Mouse (Mus musculus) MEL-GATA-1-ER (cell line): Measurements from ENCODE around the gene Emp1.

Source experiments
- DNase-seq: peaks from one replicate; pipeline ENCODE4 v3.0.0-alpha.2; 2012; ENCODE audit warnings: low read depth; ENCODE audit errors: extremely low read depth

Gene Emp1

DNA sequence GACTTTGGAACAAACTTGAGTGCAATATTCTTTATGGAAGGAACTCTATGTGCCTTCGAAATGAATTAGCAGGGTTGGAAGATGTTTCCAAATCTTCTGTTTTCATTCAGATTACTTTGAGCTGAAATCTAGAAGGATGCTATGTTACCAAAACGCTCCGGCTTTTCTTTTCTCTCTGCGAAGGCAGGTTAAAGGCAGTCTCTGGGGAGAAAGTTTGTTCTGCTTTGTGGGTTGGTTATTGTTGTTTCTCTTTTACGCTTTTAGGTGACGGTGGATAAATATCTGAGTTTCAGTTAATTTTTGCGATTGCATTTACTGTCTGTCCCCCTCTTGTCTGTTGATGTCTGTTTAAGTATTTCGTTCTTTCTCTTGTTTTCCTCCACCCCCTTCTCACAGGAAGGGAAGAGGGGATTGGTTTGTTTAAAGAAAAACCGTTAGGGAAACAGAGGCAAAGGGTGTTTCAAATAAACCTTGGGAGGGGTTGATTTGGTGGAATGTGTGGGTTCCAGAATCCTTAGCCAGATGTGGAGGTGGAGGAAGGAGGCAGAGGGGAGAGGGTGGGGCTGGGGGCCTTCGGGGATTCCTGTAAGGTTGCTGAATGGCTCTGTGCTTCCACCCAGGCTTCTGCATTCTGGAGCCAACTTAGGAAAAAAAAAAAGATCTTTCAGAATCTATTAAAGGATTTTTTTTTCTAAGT lies 1.1 kb downstream of the Emp1 start:
- DNase-seq: no peak

DNA sequence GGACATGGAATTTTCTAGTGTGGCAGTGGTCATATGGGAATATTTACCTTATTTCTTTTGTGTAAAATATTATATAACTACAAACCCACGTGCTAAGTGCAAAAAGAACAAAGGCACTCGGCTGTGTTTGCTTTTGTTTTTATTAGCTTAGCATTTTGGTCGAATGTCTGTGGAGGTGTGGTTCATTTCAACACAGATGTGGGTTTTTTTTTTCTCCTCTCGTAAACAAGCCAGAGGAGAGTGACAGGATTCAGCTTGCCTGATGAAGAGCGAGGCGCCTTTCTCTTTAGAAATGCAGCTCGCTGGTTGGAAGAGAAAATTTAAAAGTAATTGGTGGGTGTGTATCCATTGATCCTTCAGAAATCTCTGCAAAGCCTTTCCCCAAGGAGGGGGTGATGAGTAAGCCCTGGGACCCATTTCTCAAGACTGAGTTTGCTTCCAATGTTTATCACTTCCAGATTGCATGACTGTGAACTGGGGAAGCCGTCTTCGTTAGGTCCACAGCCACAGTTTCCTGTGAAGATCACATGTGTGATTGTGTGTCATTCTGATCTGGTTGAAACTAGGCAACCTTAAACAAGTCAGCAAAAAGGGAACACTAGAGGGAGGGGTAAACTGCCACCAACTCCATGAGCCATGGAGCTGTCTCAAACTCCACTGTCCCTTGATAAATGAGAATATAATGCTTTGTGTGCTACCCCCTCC lies 1.8 kb downstream of the Emp1 start:
- DNase-seq: no peak

DNA sequence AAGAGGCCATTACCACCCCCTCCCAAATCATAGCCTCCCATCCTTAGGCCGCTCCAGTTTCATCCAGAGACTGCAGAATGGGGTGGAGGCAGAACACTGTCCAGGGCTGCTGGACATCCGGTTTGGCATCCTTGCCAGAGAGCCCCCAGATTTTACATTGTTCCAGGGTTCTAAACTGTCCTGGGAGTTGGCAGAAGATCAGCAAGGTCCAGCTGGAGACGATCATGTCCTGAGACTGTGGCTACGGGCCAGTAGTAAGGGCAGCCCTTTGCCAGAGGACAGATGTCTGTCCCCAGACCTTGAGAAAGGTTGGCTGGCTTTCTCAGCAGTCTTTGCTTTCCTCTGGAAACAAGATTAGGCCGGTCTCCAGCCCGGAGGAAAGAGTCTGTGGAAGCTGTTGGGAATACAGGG lies 2.6 kb downstream of the Emp1 start:
- no peak for DNase-seq

DNA sequence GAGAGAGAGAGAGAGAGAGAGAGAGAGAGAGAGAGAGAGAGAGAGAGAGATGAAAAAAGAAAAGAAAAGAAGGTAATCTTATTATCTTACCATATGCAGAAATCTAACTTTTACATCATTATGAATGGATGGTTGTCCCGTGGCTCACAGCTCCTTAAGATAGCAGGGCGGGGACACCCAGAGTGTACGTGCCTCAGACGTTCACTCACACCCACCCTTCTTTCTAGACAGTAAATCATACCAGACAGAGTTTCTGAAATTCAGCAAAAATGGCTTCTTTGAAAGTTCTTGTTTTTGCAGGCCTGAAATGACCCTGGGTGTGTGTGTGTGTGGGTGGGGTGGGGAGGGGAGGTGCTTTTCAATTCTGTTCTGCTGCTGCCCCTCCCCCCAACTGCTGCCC lies 3.3 kb downstream of the Emp1 start:
- no peak for DNase-seq

DNA sequence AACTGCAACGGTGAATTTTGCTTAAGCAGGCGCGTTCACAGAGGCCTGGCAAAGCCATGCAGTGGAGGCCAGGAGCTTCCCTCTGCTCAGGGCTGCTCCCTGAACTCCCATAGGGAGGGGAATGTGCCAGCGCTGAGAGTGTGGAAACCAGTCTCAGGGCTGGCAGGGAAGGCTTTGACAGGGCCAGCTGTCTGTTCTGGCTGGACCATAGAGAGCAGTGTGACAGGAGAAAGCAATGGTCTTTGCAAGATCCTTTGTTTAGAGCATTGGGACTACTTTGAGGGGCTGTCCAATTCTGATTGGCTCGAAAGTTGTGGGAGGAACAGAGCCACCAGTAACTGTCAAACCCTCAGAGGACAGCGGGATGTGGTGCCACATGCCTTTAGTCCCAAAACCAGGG lies 5.9 kb downstream of the Emp1 start:
- no peak for DNase-seq

DNA sequence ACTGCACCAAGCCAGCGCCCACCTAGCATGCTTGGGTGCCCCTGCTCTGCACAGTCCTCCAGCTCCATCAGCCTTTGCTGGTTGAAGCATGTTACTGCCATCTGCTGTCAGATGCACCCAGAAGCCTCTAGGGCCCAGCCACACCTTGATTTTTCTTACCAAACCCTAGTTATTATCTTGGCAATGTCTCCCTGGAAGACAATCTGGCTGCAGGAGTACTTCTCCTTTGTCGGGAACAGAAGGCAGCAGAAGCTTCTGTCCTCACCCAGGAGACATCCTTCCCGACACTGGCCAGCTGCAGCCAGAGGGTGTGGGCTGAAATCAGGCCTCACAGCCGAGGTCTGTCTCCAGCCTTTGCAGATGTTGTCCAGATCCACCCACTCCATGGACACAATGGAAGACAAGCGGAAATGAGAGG lies 7.2 kb downstream of the Emp1 start:
- DNase-seq: no peak

DNA sequence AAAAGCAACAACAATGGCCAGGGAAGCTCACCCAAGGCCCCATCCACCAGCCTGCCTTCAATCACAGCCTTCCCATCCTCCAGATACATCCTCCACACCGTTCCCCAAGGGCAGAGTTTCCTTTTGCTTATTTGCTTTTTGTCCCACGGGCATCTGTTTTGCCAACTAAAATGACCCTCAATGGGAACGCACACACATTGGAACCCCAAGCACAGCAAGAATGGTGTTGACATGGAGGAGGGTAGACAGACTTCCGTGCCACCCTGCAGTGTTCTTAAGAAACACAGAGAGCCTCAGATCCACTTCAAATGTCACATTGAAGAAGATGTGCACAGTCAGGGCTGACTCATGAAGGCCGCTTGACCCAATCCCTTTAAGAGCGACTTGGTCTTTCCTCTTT lies 8.6 kb downstream of the Emp1 start:
- DNase-seq: no peak

DNA sequence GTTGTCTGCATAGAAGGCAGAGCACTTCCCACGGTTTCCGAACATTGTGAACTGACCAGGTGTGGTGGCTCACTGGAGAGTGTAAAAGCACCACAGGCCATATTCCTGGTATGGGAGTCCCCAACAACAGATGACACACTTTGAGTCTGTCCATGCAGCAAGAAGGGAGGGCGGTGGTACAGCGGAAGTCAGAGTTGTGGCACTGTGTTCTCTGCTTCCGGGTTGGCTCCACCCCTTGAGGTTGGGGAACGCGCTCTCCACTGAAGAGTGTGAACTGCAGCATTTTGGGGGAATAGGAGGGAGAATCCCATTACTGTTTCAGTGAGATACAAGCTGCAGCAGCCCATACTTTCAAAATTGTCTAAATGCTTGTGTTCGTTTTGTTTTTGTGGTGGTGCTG lies 11.0 kb downstream of the Emp1 start:
- no peak for DNase-seq

DNA sequence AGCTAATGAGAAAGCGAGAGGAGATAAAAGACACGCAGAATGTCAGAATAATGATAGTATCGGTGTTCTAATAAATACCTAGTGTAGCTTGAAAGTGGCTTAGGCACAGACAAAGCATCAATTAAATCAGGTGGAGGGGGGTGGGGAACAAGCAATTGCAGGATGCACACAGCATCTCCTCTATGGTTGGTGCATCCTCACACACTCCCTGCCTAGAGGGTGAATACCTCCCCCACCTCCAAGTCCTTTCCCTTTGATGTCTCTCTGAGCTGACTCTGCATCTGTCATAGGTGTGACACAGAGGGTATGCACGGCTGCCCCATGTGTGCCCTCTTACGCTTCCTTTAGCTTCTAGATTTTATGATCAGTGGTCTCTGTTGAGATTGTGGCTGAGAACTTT lies 13.5 kb downstream of the Emp1 start:
- no peak for DNase-seq

DNA sequence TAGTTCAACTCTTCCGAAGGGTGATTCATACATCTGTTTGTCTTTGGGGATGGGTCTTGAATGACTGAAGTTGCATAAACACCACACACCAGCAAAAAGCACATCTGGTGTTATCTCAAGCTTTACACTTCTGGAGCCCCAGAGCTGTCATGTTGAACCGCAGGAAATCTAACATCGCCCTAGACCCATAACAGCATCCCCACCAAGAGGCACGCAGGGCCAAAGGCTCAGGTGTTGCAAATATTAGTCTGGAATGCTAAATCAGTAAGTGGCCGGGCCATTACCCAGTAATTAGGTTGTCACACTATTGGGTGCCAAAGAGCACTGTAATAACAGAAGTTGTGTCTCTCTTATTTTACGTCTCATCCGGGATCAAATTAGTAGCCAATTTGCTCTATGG lies 13.9 kb downstream of the Emp1 start:
- DNase-seq: no peak

DNA sequence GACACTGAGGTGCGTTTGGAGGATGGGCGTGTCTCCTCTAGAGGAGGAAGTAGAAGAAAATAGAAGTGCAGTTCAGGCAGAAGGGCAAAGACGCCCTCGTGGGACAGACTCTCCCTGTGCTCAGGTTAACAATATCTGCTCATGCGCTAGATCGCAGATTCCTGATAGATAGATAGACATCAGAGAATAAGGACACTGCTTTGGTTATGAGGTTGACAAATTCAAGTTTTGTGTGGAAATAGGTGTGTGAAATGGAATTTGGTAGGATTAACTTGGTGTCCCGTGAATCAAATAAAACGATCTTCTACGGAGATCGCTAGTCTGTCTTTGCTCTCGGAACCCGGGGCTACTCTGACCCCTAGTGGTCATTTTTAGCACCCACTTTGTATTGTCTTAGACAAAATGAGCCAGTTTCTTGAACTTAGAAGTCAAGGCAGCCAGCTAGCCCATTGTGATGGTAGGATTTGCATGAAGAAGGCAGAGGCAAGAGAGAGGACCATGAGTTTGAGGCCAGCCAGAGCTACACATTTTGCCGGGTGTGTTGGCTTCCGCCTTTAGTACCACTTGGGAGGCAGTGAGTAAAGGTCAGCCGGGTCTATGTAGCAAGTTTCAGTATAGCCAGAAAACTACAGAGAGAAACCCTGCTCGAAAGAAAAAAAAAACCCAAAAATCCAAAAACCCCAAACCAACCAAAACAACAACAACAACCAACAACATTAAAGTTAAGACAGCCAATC lies 15.4 kb downstream of the Emp1 start:
- DNase-seq: peak; percentile 29

DNA sequence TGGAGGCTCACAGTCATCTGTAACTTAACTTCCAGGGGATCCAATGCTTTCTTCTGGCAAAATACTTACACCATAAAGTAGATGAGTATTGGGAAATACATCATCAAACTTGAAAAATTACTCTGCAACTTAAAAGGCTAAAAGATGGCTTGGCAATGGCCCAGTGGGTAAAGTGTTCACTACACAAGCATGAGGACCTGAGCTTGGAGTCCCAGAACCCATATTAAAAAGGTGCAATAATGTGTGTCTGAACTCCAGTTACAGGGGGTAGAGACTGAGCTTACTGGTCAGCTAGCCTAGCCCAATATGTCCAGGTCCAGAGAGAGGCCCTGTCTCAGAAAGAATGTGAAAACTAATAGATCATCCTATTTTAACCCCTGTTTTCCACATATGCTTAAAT lies 21.6 kb downstream of the Emp1 start:
- no peak for DNase-seq

DNA sequence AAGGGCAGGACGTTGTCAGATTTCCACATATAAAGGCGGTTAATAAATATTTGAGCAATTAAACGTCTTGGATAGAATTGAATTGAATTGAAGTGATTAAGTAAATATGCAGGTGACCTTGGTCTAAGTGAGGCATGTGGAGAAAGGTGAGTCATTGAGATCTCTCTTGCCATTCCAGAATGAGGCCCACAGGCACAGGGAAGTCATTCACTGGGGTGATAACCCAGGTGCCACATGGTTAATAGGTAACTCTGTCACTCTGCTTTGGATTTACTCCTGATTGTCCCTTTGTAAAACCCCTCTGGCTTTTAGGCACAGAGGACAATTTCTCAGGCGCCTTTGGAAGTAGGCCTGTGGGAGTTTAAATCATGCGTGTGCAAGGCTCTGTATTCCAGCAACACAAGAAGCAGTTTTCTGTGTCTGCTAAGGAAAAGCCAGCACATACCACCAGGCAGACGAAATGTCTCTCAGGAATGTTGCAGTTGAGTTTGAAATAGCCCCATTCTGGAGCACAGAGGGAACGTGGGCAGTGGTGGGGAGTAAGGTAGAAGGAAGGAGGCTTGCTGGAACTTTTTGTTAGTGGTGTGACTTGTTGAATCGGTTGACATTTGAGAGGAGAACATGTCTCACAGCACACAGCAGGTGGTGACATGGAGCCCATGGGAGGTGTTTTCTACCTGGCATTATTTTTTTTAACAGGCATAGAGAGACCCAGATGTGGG lies 23.6 kb downstream of the Emp1 start:
- no peak for DNase-seq

DNA sequence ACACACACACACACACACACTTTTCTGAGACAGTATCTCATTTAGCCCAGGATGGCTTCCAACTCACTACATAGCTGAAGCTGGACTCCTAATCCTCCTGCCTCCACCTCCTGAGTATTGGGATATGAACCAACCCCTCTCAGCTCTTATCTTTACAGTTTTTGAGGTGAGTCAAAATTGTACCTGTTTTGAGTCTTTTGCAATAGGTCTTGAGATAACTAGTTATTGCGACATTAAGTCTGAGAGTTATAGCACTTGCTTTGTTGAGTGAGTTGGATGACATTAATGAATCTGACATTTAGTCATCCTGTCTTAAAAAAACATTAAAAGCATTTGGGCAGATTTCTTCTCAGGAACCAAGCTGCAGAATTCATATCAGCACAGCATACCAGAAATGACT lies 25.3 kb downstream of the Emp1 start:
- DNase-seq: no peak

DNA sequence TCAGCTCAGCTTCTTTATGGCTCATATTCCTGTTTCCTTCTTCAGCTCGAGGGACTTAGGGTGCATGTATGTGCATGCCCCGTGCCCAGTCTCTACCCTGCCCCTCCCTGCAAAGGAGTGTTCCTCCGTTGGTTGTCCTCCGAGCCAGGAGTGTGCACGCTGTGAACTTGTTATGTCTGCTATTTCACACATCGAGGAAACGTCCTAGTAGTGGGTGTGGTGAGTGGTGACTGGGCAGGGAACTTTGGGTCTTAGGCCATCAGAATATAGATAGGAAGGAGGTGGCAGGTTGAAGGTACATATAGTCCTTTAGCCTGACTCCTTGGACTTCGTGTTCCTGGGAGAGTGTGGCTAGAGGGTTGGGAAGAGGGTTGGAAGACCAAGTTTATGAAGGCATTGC lies 26.4 kb downstream of the Emp1 start:
- no peak for DNase-seq

DNA sequence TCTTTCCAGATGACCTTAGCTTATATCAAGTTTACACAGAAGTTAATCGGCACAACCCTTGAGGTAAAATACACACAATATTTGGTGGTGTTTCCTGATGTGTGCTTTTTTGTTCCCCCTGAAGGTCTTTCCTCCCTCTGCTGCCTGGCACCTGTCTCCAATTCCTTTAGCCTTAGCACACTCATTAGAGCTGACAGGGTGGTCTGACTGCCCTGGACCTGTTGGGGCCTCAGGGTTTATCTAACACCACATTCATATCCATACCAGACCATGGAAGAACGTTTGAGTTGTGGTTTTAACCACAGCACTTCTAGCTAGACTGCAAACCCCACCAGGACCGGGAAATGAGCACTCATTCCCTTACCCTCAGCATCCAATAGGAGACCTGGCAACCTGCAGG lies 28.1 kb downstream of the Emp1 start:
- DNase-seq: no peak

DNA sequence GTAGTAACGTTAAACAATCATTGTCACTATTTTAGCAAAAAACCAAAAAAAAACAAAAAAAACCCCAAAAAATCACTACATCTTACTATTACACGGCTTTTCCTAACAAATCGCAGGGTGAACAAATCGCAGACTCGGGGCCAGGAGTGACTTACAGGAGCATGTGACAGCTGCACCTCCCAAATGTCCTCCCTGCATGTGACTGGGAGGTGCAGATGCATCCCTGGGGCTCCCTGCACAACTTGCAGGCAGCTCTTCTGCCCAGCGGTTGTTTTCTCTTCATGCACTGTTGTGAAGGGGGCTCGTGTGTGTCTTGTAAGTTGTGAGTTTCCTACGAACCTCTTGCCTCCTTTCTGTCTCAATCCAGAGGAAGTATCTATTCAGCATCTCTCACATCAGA lies 33.0 kb downstream of the Emp1 start:
- DNase-seq: no peak

DNA sequence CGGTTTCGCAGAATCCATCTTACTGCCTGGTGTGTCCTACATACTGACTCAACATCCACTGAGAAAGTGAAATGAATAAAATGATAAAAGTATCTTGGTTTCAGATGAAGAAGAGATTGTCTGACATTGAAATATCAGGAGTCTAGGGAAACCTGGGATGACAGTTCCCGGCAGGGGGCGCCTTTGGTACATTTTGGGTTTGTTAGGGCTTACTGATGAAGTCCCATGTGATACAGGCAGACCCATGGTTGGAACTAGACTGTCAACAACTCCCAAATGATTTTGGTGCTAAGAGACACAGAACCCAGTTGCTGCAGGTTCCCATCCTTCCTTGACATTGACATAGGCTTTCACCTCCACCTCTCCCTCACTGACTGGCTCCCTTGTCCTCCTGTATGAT lies 34.7 kb downstream of the Emp1 start:
- DNase-seq: no peak

DNA sequence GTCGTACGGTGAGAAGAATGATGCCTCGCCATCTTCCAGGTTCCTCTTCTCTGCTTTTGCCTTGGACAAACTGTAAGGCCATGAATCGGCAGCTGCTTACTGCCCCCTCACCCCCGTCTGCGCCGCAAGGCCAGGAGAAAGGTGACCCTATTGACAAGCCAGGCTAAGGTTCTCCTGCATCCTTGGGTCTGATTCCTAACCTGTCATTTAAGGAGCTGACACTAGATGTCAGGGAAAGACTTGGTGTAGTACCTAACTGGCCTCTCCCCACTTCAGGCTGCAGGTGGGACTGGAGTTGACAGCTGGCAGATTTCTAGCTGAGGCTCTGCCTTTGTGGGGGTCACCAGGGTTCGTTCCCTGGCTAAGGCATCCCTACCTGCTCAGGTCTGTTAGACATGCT lies 35.4 kb downstream of the Emp1 start:
- DNase-seq: no peak

DNA sequence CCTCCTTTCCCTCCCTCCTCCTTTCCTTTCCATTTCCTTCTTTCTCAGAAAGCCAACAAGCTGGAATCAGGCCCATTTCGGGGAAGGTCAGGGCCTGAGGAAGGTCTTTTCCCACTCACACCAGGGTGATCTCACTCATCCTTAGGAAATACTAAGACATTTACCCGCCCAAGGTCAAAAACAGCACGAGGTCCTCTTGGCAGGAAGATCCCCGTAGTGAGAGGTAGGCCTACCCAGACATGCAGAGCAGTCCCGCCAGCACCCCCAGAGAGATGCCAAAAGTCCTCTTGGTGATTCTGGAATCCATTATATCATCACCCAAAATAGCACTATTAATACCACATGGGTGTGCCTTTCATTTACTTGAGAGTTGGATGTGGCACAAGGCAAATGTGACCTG lies 36.5 kb downstream of the Emp1 start:
- no peak for DNase-seq

DNA sequence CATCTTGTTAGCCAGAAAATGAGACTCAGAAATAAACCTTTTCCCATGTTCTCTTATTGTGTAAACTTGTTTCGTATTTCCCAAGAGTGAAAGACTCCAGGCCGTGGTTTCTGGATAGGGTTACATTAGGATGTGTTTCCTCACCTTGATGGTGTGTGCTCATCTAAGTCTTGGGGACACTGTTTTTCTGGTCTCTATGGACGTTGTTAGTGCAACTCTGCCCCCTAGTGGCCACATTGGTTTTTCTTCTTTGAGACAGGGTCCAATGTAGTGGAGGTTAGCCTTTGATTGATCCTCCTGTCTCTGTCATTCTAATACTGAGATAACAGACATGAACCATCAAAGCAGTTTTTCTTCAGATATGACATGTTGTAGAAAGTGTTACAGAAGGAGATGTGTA lies 38.0 kb downstream of the Emp1 start:
- no peak for DNase-seq

DNA sequence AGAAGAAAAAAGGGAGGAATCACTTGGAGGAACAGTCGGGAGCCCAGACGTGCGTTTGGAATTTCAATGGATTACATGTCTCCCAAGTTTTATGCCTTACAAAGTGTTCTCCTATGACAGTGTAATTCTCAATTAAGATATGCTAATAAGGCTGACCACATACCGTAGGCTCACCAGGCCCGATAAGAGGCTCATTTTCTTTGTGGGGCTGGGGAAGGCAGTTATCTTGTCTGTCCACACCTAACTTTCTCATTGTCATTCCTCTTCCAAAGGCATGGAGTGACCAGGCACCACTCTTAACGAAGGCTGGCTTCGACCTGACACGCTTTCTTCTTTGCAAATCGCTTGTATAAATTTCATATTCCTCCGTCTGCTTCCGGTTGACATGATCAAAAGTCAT lies 42.7 kb downstream of the Emp1 start:
- peak; percentile 89 for DNase-seq
